Mouse (Mus musculus): ENCODE data around the gene Rab3gap1. TPM values are rescaled to one million over a fixed set of nuclear protein-coding genes. Genes with fewer than 3 reads are reported as not detected.

Gene Rab3gap1
- total and polyA plus RNA-seq, 3 experiments: 25.8 to 62.3 (median 45.5) TPM

- no peak for TF ChIP-seq MYC (IDR thresholded peaks at IDR 0.05; ENCODE audit: low read depth, low read length)
- peak; percentile 84 for TF ChIP-seq TCF12 (IDR thresholded peaks at IDR 0.05; ENCODE audit: low read depth, low read length)
- no peak for TF ChIP-seq UBTF (IDR thresholded peaks at IDR 0.05; ENCODE audit: borderline replicate concordance, insufficient read depth, low read depth, low read length)
- no peak for TF ChIP-seq RAD21 (IDR thresholded peaks at IDR 0.05; ENCODE audit: low read depth, low read length)
- no peak for TF ChIP-seq POLR2A (IDR thresholded peaks at IDR 0.05; ENCODE audit: control insufficient read depth in 1 of 2, insufficient read depth in 1 of 2, low read depth in 1 of 2, low read length in 2 of 2, poor library complexity in 1 of 2)
- TF ChIP-seq HCFC1 (IDR thresholded peaks at IDR 0.05; ENCODE audit: low read depth, low read length): no peak
- 0 out of 2 replicates have a peak, but pooled peaks have one; percentile 27 for TF ChIP-seq SIN3A (IDR thresholded peaks at IDR 0.05; ENCODE audit: low read length)
- TF ChIP-seq MEF2A (IDR thresholded peaks at IDR 0.05; ENCODE audit: extremely low read depth, insufficient replicate concordance, low read depth, low read length, poor library complexity, severe bottlenecking): no peak
- TF ChIP-seq POLR2AphosphoS2 (IDR thresholded peaks at IDR 0.05; ENCODE audit: low read length): no peak
- TF ChIP-seq BHLHE40 (IDR thresholded peaks at IDR 0.05; ENCODE audit: borderline replicate concordance, low read depth, low read length): 0 out of 2 replicates have a peak, but pooled peaks have one; percentile 5
- no peak for TF ChIP-seq ZNF384 (IDR thresholded peaks at IDR 0.05; ENCODE audit: low read depth, low read length)
- peak; percentile 56 for TF ChIP-seq ETS1 (IDR thresholded peaks at IDR 0.05; ENCODE audit: low read depth, low read length)
- TF ChIP-seq ZC3H11A (IDR thresholded peaks at IDR 0.05; ENCODE audit: low read depth, low read length): no peak
- TF ChIP-seq JUND (IDR thresholded peaks at IDR 0.05; ENCODE audit: low read depth, low read length): no peak
- TF ChIP-seq CTCF (IDR thresholded peaks at IDR 0.05 in 2 of 3, conservative IDR thresholded peaks at IDR 0.05 in 1 of 3; ENCODE audit: control insufficient read depth in 1 of 3, insufficient read depth in 1 of 3, low read depth in 2 of 3, low read length in 3 of 3, poor library complexity in 1 of 3, severe bottlenecking in 1 of 3): no peak
- 0 out of 2 replicates have a peak, but pooled peaks have one; percentile 18 for TF ChIP-seq RCOR1 (IDR thresholded peaks at IDR 0.05; ENCODE audit: low read depth, low read length)
- TF ChIP-seq EP300 (IDR thresholded peaks at IDR 0.05; ENCODE audit: low read depth in 1 of 2, low read length in 2 of 2): peak; percentile 64 to 80; a peak in 3 of 4 replicates
- no peak for TF ChIP-seq TAL1 (IDR thresholded peaks at IDR 0.05; ENCODE audit: low read length)
- no peak for TF ChIP-seq ZKSCAN1 (IDR thresholded peaks at IDR 0.05; ENCODE audit: low read depth, low read length)
- no peak for TF ChIP-seq NRF1 (IDR thresholded peaks at IDR 0.05; ENCODE audit: insufficient read depth, low read depth, low read length, poor library complexity, severe bottlenecking)
These were observed 23.1 kb upstream of the Rab3gap1 start (continued) for GRCm38 (mm10) chr1:127845472-127845871.

- no peak for DNase-seq (ENCODE audit: low read depth, low spot score)
- H3K79me2 ChIP-seq (ENCODE audit: control insufficient read depth, insufficient read depth, low read length, poor library complexity): no peaks in the 10 kb centered on the region
- no peak overlapping the region for H3K9ac ChIP-seq (ENCODE audit: control insufficient read depth, low read depth, low read length, poor library complexity, severe bottlenecking)
- peaks cover 0 to 2% of the 10 kb centered on the region in 2 experiments; a peak in 1 of 4 replicates for H3K36me3 ChIP-seq (ENCODE audit: control insufficient read depth in 1 of 2, insufficient read depth in 2 of 2, low read length in 2 of 2)
- no peak overlapping the region for H3K27ac ChIP-seq (ENCODE audit: control insufficient read depth, low read depth, low read length)
- peaks cover 0 to 3% of the 10 kb centered on the region in 2 experiments; a peak in 1 of 4 replicates for H3K4me1 ChIP-seq (ENCODE audit: control insufficient read depth in 1 of 2, insufficient read depth in 2 of 2, low read length in 2 of 2)
- no peak overlapping the region for H3K4me3 ChIP-seq (ENCODE audit: control insufficient read depth in 1 of 2, insufficient read depth in 1 of 2, low read depth in 2 of 2, low read length in 2 of 2)
- H3K9me3 ChIP-seq (replicated peaks; ENCODE audit: insufficient read depth, low read length): no peaks in the 10 kb centered on the region
- no peaks in the 10 kb centered on the region for H3K27me3 ChIP-seq (ENCODE audit: control insufficient read depth in 1 of 2, insufficient read depth in 2 of 2, low read length in 2 of 2)
- TF ChIP-seq TCF12 (IDR thresholded peaks at IDR 0.05; ENCODE audit: low read depth, low read length) (no peak), TAL1 (IDR thresholded peaks at IDR 0.05; ENCODE audit: low read length) (no peak), ZMIZ1 (IDR thresholded peaks at IDR 0.05; ENCODE audit: low read depth, low read length) (no peak), MAFK (IDR thresholded peaks at IDR 0.05; ENCODE audit: borderline replicate concordance, low read depth, low read length) (no peak), CHD2 (IDR thresholded peaks at IDR 0.05; ENCODE audit: low read length) (no peak), ZKSCAN1 (IDR thresholded peaks at IDR 0.05; ENCODE audit: low read depth, low read length) (no peak), BHLHE40 (IDR thresholded peaks at IDR 0.05; ENCODE audit: borderline replicate concordance, low read depth, low read length) (no peak), RCOR1 (IDR thresholded peaks at IDR 0.05; ENCODE audit: low read depth, low read length) (no peak), NRF1 (IDR thresholded peaks at IDR 0.05; ENCODE audit: insufficient read depth, low read depth, low read length, poor library complexity, severe bottlenecking) (no peak), POLR2AphosphoS2 (IDR thresholded peaks at IDR 0.05; ENCODE audit: low read length) (no peak)
These were observed 18.4 kb upstream of the Rab3gap1 start for GRCm38 (mm10) chr1:127850075-127850610.
